Mouse (Mus musculus) kidney, postnatal 0 days (tissue): ENCODE measurements around the gene Cyp4x1. TPM values are rescaled to one million over a fixed set of nuclear protein-coding genes. Genes with fewer than 3 reads are reported as not detected.
A peak's percentile ranks its signal among the peaks of the same experiment; 100 is the strongest.

ENCODE experiments used
- ATAC-seq: fragments of 200-750 bp; cut with Nextera tagmentation; replicated peaks from 2 replicates; pipeline ENCODE4 v1.8.0; 2017; ENCODE audit warnings: low read depth, moderate number of reproducible peaks, moderate TSS enrichment, moderate library complexity; ENCODE audit not compliant: low FRiP score
- DNase-seq: peaks from one replicate; pipeline ENCODE4 v3.0.0-alpha.2; 2016; ENCODE audit warnings: low spot score
- H3K27ac ChIP-seq: fragments of 300-500 bp; sonication (generic); 2 replicates; pipeline ENCODE4 v1.5.1; 2014; ENCODE audit warnings: mild to moderate bottlenecking
- H3K27me3 ChIP-seq: fragments of 300-500 bp; sonication (generic); 2 replicates; pipeline ENCODE4 v1.6.1; 2014; ENCODE audit warnings: low read length, mixed read lengths; ENCODE audit not compliant: insufficient read depth
- H3K36me3 ChIP-seq: fragments of 300-500 bp; sonication (generic); 2 replicates; pipeline ENCODE4 v1.6.1; 2014; ENCODE audit warnings: low read length, mixed read lengths; ENCODE audit not compliant: insufficient read depth
- H3K4me1 ChIP-seq: fragments of 300-500 bp; sonication (generic); replicated peaks from 2 replicates; pipeline ENCODE4 v1.6.1; 2014; ENCODE audit warnings: antibody characterized with exemption, low read length, mixed read lengths; ENCODE audit not compliant: insufficient read depth
- H3K4me2 ChIP-seq: fragments of 300-500 bp; sonication (generic); 2 replicates; pipeline ENCODE4 v1.6.1; 2014; ENCODE audit warnings: mild to moderate bottlenecking, low read length, moderate library complexity, mixed read lengths
- H3K4me3 ChIP-seq: fragments of 300-500 bp; sonication (generic); replicated peaks from 2 replicates; pipeline ENCODE4 v1.5.1; 2014; ENCODE audit warnings: low read depth, low read length
- H3K9ac ChIP-seq: fragments of 300-500 bp; sonication (generic); 2 replicates; pipeline ENCODE4 v1.6.1; 2014; ENCODE audit warnings: low read depth, low read length
- H3K9me3 ChIP-seq: fragments of 300-500 bp; sonication (generic); replicated peaks from 2 replicates; pipeline ENCODE4 v1.6.1; 2016; ENCODE audit warnings: low read length, inconsistent platforms, mixed read lengths
- CTCF ChIP-seq: IDR thresholded peaks from 2 replicates; pipeline ENCODE4 v1.5.1; 2016; ENCODE audit warnings: antibody characterized with exemption, low read depth, mild to moderate bottlenecking, moderate library complexity
- WGBS: fragments of 180-500 bp; shearing (Covaris S2); extraction: QIAGEN DNeasy Blood & Tissue Kit; methylation state at CpG from one replicate; pipeline ENCODE4 v1.1.7; 2014; 5-methylcytosine and 5-hydroxymethylcytosine counted together
- polyA plus RNA-seq: library from polyadenylated mRNA; unstranded; fragments of >200 nt; fragmentation: Nextera tagmentation; extraction: Ambion mirVana; gene quantifications from 2 replicates; pipeline ENCODE4 v1.2.1, GENCODE M21; 2015

Cyp4x1 gene
- polyA plus RNA-seq, 1 experiment from 2014 or later = 0.21 TPM

DNA sequence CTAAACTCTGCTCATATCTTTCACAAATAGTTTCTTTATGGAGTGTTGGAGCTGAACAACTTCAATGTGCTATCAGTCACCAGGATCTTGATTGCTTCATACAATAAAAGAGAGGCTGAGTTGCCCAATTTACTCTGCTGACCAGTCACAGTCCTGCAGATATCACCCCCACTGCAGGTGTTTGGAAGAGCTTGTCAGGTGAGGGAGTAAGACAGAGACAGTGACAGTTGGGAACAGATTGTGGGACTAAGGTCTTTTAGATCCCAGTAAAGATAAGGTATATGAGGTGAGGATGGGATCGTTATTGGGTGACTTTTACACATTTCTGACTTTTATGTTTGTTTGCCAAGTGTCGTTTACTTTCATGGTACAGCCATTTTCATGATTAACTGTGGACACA is 22.9 kb downstream of the Cyp4x1 start:
- no peaks in the 10 kb centered on the region for H3K4me1 ChIP-seq
- ATAC-seq = no peak
- H3K4me3 ChIP-seq = no peak overlapping the region
- no peak for DNase-seq
- H3K9ac ChIP-seq = no peak overlapping the region
- 61% methylated on average over 2 of the region's 2 CpGs for WGBS
- no peak overlapping the region for H3K4me2 ChIP-seq
- no peaks in the 10 kb centered on the region for H3K9me3 ChIP-seq
- H3K27me3 ChIP-seq = no peaks in the 10 kb centered on the region
- no peak for TF ChIP-seq CTCF
- no peaks in the 10 kb centered on the region for H3K36me3 ChIP-seq
- H3K27ac ChIP-seq = no peak overlapping the region

DNA sequence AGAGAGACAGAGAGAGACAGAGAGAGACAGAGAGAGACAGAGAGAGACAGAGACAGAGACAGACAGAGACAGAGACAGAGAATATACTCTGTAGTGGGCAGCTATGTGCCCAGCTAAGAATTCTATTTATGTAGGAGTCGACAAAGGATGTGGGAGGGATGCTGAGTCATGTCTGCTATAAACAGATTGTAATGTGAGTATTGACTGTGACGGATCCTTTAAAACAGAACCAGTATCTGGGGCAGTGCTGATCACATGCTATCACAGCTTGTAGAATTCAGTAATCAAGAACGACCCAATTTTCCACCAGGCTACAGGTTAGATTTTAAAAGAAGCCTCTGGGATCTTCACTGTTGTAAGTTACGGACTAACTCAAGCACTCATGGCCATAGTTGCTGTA is 30.6 kb downstream of the Cyp4x1 start:
- Histone ChIP-seq H3K9ac (no peak overlapping the region), H3K36me3 (no peaks in the 10 kb centered on the region), H3K9me3 (no peaks in the 10 kb centered on the region), H3K4me2 (no peak overlapping the region), H3K27ac (no peak overlapping the region), H3K4me1 (no peaks in the 10 kb centered on the region), H3K27me3 (no peaks in the 10 kb centered on the region), H3K4me3 (no peak overlapping the region)
- no peak for TF ChIP-seq CTCF
- WGBS = 45% methylated on average over 4 of the region's 4 CpGs
- ATAC-seq (no peak), DNase-seq (no peak)

DNA sequence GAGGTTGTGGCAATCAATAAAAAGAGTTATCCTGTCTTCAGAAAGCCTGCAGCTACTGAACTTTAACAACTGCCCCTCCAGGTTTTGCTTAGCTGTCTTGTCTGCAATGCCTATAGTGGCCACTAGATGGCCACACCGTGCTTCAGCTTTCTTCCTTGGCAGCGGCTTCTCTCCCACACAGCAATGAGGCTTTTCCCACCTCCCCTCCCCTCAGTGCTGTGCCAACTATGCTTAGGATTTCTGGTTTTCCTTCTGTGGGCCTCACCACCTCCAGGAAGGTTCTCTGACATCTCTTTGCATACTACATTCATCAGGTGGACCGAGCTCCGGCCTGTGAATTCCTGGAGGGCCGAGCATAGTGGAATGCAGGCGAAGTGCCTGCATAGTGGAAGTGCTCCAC is 32.4 kb downstream of the Cyp4x1 start:
- 0 out of 2 replicates have a peak overlapping the region, but pooled peaks have one; percentile 27 for H3K4me2 ChIP-seq
- no peak overlapping the region for H3K9ac ChIP-seq
- ATAC-seq (peak; percentile 55; the same call in 1 of the 2 replicates), DNase-seq (peak; percentile 86)
- no peak overlapping the region for H3K27ac ChIP-seq
- H3K27me3 ChIP-seq = no peaks in the 10 kb centered on the region
- peak; percentile 95 for TF ChIP-seq CTCF
- WGBS = 29% methylated on average over 6 of the region's 6 CpGs
- no peaks in the 10 kb centered on the region for H3K9me3 ChIP-seq
- H3K4me1 ChIP-seq = 0 out of 2 replicates have a peak, but pooled peaks cover 4% of the 10 kb centered on the region
- no peak overlapping the region for H3K4me3 ChIP-seq
- H3K36me3 ChIP-seq = no peaks in the 10 kb centered on the region

DNA sequence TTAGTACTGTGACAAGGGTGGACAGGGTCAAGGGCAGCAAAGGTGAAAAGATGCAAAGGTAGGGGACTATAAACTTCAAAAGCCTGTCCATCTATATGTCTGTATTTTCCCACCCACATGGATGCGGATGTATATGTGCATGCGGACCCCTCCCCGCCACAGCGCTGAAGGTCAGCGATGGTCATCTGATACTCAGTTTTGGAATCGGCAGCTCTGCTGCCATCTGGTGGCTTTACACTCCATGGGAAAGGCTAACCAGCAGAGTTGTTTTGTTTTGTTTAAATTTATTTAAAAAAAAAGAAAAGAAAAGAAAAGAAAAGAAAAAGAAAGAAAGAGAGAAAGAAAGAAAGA is 37.0 kb downstream of the Cyp4x1 start:
- 0% methylated on average over 6 of the region's 6 CpGs for WGBS
- DNase-seq (peak; percentile 53), ATAC-seq (no peak)
- peaks cover 4% of the 10 kb centered on the region; the same call in 1 of the 2 replicates for H3K4me1 ChIP-seq
- no peaks in the 10 kb centered on the region for H3K36me3 ChIP-seq
- peak overlapping the region; percentile 83 for H3K27ac ChIP-seq
- no peaks in the 10 kb centered on the region for H3K27me3 ChIP-seq
- peak overlapping the region; percentile 93 for H3K4me2 ChIP-seq
- H3K4me3 ChIP-seq = no peak overlapping the region
- no peaks in the 10 kb centered on the region for H3K9me3 ChIP-seq
- no peak overlapping the region; the same call in 1 of the 2 replicates for H3K9ac ChIP-seq
- peak; percentile 73 for TF ChIP-seq CTCF

GRCm38 (mm10) chr4:115096435-115097145 is 37.5 kb downstream of the Cyp4x1 start:
- WGBS = 13% methylated on average over 11 of the region's 11 CpGs
- ATAC-seq (peak; percentile 15; the same call in 1 of the 2 replicates), DNase-seq (peak; percentile 21)
- Histone ChIP-seq H3K27ac (peak overlapping the region; percentile 83), H3K9ac (peak overlapping the region; percentile 54; the same call in 1 of the 2 replicates), H3K36me3 (no peaks in the 10 kb centered on the region), H3K4me2 (peak overlapping the region; percentile 93), H3K4me3 (peak overlapping the region; percentile 42; the same call in 1 of the 2 replicates), H3K4me1 (peaks cover 4% of the 10 kb centered on the region; the same call in 1 of the 2 replicates), H3K9me3 (no peaks in the 10 kb centered on the region), H3K27me3 (no peaks in the 10 kb centered on the region)
- no peak for TF ChIP-seq CTCF

GRCm38 (mm10) chr4:115095671-115096434 is 38.2 kb downstream of the Cyp4x1 start:
- Histone ChIP-seq H3K27me3 (no peaks in the 10 kb centered on the region), H3K4me2 (peak overlapping the region; percentile 93), H3K4me1 (peaks cover 4% of the 10 kb centered on the region; the same call in 1 of the 2 replicates), H3K9ac (peak overlapping the region; percentile 54; the same call in 1 of the 2 replicates), H3K27ac (peak overlapping the region; percentile 83), H3K36me3 (no peaks in the 10 kb centered on the region), H3K9me3 (no peaks in the 10 kb centered on the region), H3K4me3 (peak overlapping the region; percentile 42)
- no peak for TF ChIP-seq CTCF
- DNase-seq = peak; percentile 40
- WGBS = under 1% methylated on average over 31 of the region's 31 CpGs
- peak; percentile 68 for ATAC-seq
